Mouse (Mus musculus): ENCODE data around the gene Igfn1.

- TF ChIP-seq POLR2A (IDR thresholded peaks at IDR 0.05; ENCODE audit: low read depth, low read length) (no peak), CTCF (conservative IDR thresholded peaks at IDR 0.05; ENCODE audit: insufficient read depth, insufficient read length, low read depth, low read length) (peak; percentile 51)
Observed at GRCm38 (mm10) chr1:136047432-136047831, 41.3 kb upstream of the Igfn1 start.

Data from kidney, adult 2 months (tissue).